Mouse (Mus musculus) left cerebral cortex, adult 9 months (tissue): Measurements from ENCODE around the gene Smurf1.

ENCODE experiments used
- DNase-seq, 2 experiments: peaks; one replicate each; pipeline ENCODE4 v3.0.0; 2022; ENCODE audit warnings: low spot score in 2 of 2

The Smurf1 gene

DNA sequence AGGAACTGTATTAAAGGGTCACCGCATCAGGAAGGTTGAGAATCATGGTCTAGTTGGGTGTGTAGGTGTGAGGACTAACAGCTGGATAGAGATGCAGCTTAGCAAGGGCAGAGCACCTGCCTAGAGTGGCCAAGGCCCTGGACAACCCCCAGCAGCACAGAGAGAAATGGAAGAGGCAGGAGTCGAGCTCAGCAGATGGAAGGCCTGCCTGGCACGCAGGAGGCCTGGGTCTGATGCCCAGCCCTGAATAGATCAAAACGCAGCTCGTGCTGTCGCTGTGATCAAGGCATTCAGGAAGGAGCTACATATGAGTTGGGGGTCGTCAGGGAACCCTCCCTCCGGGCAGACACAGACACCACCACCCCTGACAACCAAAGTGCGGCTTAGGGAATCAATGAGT, 7.4 kb downstream of the Smurf1 start:
- no peak for DNase-seq

DNA sequence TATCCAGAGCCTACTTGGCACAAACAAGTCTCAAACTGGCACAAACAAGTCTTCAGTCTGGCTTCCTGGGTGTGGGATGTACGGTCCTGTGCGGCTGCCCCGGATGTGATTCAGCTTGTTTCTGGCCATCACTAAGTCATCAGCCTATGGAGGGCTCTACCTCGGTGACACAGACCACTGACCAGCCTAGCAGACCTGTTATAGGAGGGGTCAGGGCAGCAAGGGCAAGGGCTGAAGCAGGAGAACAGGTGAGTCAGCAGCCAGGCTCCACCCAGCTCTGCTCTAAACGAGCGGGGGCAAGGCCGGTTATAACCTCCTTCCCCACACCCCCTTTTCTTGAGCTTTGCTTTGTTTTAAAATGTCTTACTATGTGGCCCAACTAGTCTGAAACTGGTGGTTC, 11.2 kb downstream of the Smurf1 start:
- DNase-seq: no peak

GRCm38 (mm10) chr5:144952592-144952991, 13.1 kb downstream of the Smurf1 start:
- DNase-seq: no peak

DNA sequence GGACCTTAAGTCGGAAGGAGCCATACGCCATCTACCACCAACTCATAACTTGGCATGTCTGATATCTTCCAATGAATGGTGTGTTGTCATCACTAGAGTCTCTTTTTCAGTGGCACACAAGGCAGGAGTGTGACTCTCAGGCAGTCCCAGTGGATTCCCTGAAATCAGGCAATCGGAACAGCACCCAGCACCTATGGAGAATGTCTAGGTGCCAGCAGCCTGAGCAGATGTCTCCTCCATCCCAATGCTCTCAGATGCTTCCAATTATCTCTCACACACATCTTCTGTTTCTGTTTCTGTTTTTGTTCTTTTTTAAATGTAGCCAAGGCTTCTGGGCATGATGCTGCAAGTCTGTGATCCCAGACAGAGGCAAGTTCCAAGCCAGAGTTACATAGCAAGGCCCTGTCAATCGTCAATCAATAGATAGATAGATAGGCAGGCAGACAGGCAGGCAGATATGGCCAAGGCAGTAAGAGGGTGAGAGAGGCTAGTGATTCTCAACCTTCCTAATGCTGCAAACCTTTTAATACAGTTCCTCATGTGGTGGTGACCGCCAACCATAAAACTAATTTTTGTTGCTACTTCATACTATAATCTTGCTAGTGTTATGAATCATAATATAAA, 15.1 kb downstream of the Smurf1 start:
- DNase-seq: no peak

GRCm38 (mm10) chr5:144949856-144950255, 15.8 kb downstream of the Smurf1 start:
- peak in 1 of 2 experiments; percentile 65 for DNase-seq

GRCm38 (mm10) chr5:144948422-144948821, 17.2 kb downstream of the Smurf1 start:
- DNase-seq: no peak

DNA sequence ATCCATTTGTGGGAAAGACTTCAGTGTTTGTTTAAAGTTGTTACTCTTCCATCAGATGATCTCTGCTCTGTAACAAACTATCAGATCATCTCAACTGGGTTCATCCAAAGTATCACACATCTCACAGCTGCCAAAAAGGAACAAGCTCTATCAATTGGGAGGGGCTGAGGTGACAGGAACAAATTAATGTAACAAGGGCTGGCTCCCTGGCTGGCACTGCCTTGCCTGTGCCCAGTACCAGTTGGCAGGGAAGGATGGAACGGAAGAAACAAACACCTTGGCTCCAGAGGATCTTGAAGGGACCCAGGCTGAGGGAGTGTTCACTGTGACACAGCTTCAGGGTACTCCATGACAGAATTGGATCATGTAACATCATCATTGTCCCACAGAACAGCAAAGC, 17.6 kb downstream of the Smurf1 start:
- no peak for DNase-seq

DNA sequence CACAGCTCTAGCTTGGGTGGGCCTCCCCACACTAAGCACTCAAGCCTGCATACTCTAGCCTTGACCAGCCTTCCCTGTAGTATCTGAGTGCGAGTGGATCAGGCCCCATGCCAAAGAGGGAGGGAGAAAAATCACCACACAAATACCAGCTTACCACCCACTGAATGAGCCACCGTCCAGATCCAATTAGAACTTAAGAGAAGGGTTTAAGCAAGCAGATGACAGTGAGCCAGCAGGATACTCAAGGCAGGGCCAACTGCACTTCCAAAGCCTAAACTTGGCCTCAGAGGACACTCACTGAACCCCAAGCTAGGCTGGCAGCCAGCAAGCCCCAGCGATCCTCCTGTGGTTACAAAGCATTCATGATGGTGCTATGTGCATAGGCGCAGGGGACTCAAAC, 19.6 kb downstream of the Smurf1 start:
- peak in 1 of 2 experiments; percentile 67 for DNase-seq

DNA sequence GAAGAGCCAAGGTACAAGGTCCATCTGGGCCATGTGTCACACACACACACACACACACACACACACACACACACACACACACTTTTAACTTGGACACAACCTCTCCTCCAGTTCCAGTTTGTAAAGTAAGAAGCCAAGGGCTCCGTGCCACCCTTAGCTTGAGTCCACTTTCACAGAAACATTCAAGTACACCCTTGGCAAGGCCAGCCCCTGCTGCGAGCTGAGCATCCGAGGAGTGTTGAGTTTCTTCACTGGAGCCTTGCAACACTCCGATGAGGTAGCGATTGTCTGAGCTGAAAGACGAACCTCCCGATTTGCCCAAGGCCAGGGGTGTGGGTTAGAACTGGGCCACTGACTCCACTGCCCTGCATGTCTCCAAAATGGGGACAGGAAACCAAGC, 20.7 kb downstream of the Smurf1 start:
- no peak for DNase-seq

DNA sequence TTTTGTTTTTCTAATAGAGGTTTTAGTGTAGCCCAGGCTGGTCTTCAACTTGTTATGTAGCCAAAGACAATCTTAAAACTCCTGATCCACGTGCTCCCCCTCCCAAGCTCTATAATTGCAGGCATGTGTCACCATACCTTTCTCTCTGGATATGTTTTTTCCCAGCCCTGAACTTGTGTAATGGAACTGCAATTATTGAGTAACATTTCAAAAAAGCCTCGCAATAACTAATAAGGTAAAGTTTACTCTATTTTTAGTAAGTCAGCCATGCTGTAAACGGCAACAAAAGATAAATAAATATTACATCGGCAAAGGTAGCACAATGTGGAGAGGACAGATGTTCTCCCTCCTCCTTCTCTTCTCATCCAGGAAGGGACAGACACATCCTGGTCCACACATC, 21.3 kb downstream of the Smurf1 start:
- DNase-seq: no peak

DNA sequence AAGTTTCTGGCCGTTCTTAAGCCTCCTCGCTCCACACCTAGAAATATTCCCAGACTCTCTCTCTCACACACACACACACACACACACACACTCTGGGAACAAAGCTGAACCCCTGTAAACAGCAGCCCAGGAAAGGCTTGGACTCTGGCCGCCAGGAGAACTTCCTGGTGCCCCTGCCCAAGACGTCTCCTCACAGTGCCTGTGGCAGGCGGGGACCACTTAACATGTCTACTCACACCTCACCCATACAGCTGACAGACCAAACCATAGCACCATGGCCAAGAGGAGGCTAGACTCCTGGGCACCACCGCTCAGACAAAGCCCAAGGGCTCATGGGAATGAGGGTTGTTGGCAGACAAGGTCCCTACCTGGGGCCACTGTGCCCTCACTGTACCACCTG, 22.3 kb downstream of the Smurf1 start:
- no peak for DNase-seq

- DNase-seq: peak; percentile 35 to 49
Observed at GRCm38 (mm10) chr5:144942431-144942830, 23.2 kb downstream of the Smurf1 start.

DNA sequence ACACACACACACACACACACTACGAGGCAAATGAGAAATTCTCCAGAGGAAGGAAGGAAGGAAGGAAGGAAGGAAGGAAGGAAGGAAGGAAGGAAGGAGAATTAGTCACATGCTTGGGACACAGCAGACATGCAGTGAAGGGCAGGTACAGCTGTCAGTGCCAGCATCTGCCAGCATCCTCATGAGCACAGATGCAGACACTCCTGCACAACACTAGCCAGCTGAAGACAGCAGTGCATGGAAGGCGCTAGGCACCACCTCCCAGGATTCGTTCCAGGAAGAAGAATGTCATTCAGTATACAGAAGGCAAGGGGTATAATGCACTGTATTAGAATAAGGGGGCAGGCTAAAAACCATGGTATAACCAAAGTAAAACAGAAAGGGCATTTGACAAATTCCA, 24.7 kb downstream of the Smurf1 start:
- no peak for DNase-seq

- DNase-seq: peak; percentile 55 to 81
Observed at GRCm38 (mm10) chr5:144937304-144937703, 28.3 kb downstream of the Smurf1 start.

- no peak for DNase-seq
Observed at GRCm38 (mm10) chr5:144933486-144933885, 32.2 kb downstream of the Smurf1 start.

- DNase-seq: no peak
Observed at GRCm38 (mm10) chr5:144931841-144932240, 33.8 kb downstream of the Smurf1 start.

- DNase-seq: no peak
Observed at GRCm38 (mm10) chr5:144928856-144929713, 36.6 kb downstream of the Smurf1 start.

DNA sequence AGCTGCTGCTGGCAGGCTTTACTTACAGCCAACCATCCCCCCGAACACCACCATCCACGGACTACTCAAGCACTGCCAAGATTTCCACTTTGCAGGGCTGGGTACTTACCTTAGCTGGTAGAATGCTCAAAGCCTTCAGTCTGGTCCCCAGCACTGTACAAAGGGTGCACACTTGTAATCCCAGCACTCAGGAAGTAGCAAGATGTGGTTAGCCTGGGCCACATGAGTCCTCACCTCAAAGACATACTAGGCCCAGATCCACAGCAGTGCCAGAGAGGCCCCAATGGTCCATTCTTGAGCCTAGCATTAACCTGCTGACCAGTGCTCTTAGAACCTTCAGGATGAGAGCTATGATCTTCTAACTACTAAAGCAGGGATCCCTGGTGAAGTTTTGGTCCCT, 39.4 kb downstream of the Smurf1 start:
- DNase-seq: no peak

DNA sequence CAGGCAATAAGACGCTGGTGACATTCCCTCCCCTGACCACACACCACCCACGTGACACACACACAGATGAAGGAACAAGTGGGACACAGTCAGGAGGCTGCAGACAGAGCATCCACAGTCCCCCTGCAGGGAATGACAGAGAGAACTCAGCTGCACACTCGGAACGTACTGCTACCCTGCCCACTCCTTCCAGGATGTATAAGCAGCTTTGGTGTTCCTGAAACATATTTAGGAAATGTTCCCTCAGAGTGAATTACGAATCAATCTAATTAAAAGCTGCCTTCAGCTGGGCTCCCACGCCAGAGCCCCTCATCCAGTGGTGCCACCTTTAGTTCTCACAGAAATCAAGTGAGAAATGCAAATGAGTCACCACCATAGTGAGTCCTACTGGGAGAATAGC, 42.3 kb downstream of the Smurf1 start:
- peak; percentile 48 to 64 for DNase-seq

GRCm38 (mm10) chr5:144919790-144920189, 45.9 kb downstream of the Smurf1 start:
- no peak for DNase-seq

- DNase-seq: no peak
Observed at GRCm38 (mm10) chr5:144919194-144919593, 46.5 kb downstream of the Smurf1 start.

GRCm38 (mm10) chr5:144918204-144918603, 47.4 kb downstream of the Smurf1 start:
- DNase-seq: no peak

GRCm38 (mm10) chr5:144917172-144917571, 48.5 kb downstream of the Smurf1 start:
- no peak for DNase-seq
